Mouse (Mus musculus) cerebellum, adult 18-20 months (tissue): ENCODE measurements around the gene Mrgprb2.

Experiments used
- DNase-seq, 2 experiments: peaks; one replicate each; pipeline ENCODE4 v3.0.0; 2021

The Mrgprb2 gene

GRCm38 (mm10) chr7:48557986-48558385 is at the start of gene Mrgprb2:
Gene Mrgprb2 (minus strand): TSS chr7:48558086.
- DNase-seq: no peak
